Mouse (Mus musculus) neural tube, embryonic 13.5 days (tissue): ENCODE data around the gene Alpl. TPM values are rescaled to one million over a fixed set of nuclear protein-coding genes. Genes with fewer than 3 reads are reported as not detected.

ENCODE experiments used
- ATAC-seq: fragments of 200-750 bp; cut with Nextera tagmentation; 2 replicates; pipeline ENCODE4 v1.8.0; 2017; ENCODE audit warnings: low read depth, mild to moderate bottlenecking, moderate TSS enrichment, moderate library complexity
- H3K27ac ChIP-seq: fragments of 300-500 bp; sonication (generic); replicated peaks from 2 replicates; pipeline ENCODE4 v1.5.1; 2015; ENCODE audit warnings: moderate library complexity, mild to moderate bottlenecking, inconsistent platforms
- H3K27me3 ChIP-seq: fragments of 300-500 bp; sonication (generic); 2 replicates; pipeline ENCODE4 v1.6.1; 2015; ENCODE audit warnings: mild to moderate bottlenecking, inconsistent platforms
- H3K36me3 ChIP-seq: fragments of 300-500 bp; sonication (generic); 2 replicates; pipeline ENCODE4 v1.6.1; 2015; ENCODE audit warnings: mild to moderate bottlenecking, inconsistent platforms
- H3K4me1 ChIP-seq: fragments of 300-500 bp; sonication (generic); replicated peaks from 2 replicates; pipeline ENCODE4 v1.6.1; 2015; ENCODE audit warnings: inconsistent platforms
- H3K4me2 ChIP-seq: fragments of 300-500 bp; sonication (generic); 2 replicates; pipeline ENCODE4 v1.6.1; 2015; ENCODE audit warnings: inconsistent platforms, mild to moderate bottlenecking, moderate library complexity
- H3K4me3 ChIP-seq: fragments of 300-500 bp; sonication (generic); 2 replicates; pipeline ENCODE4 v1.5.1; 2015; ENCODE audit warnings: mild to moderate bottlenecking, inconsistent platforms
- H3K9ac ChIP-seq: fragments of 300-500 bp; sonication (generic); 2 replicates; pipeline ENCODE4 v1.6.1; 2015; ENCODE audit warnings: moderate library complexity, mild to moderate bottlenecking, inconsistent platforms
- H3K9me3 ChIP-seq: fragments of 300-500 bp; sonication (generic); 2 replicates; pipeline ENCODE4 v1.6.1; 2016; ENCODE audit warnings: inconsistent platforms
- WGBS: fragments of 180-500 bp; shearing (Covaris S2); methylation state at CpG from one replicate; pipeline ENCODE4 v1.1.7; 2015; 5-methylcytosine and 5-hydroxymethylcytosine counted together
- polyA plus RNA-seq: library from polyadenylated mRNA; unstranded; fragments of >200 nt; fragmentation: Nextera tagmentation; extraction: Ambion mirVana; gene quantifications from 2 replicates; pipeline ENCODE4 v1.2.1, GENCODE M21; 2015

The Alpl gene
- polyA plus RNA-seq, 1 experiment from 2014 or later: 7.7 TPM

- no peak overlapping the region for H3K9ac ChIP-seq
- no peak for ATAC-seq
- WGBS: 85% methylated on average over 9 of the region's 9 CpGs
- H3K4me1 ChIP-seq: peaks cover 10% of the 10 kb centered on the region
- H3K4me2 ChIP-seq: no peak overlapping the region
- no peak overlapping the region for H3K27ac ChIP-seq
- H3K9me3 ChIP-seq: no peaks in the 10 kb centered on the region
- H3K36me3 ChIP-seq: no peaks in the 10 kb centered on the region
- no peaks in the 10 kb centered on the region for H3K27me3 ChIP-seq
- no peak overlapping the region for H3K4me3 ChIP-seq
Observed at GRCm38 (mm10) chr4:137747091-137747490, 49.1 kb downstream of the Alpl start.

GRCm38 (mm10) chr4:137744433-137744918, 51.7 kb downstream of the Alpl start:
- H3K36me3 ChIP-seq: no peaks in the 10 kb centered on the region
- ATAC-seq: no peak
- H3K4me3 ChIP-seq: no peak overlapping the region
- no peak overlapping the region for H3K27ac ChIP-seq
- no peak overlapping the region for H3K4me2 ChIP-seq
- H3K9ac ChIP-seq: no peak overlapping the region
- H3K9me3 ChIP-seq: no peaks in the 10 kb centered on the region
- peaks cover 5% of the 10 kb centered on the region for H3K4me1 ChIP-seq
- H3K27me3 ChIP-seq: no peaks in the 10 kb centered on the region
- 62% methylated on average over 13 of the region's 13 CpGs for WGBS

- Histone ChIP-seq H3K27me3 (no peaks in the 10 kb centered on the region), H3K4me2 (no peak overlapping the region)
- 72% methylated on average over 7 of the region's 7 CpGs for WGBS
Observed at GRCm38 (mm10) chr4:137743791-137744190, 52.4 kb downstream of the Alpl start.

GRCm38 (mm10) chr4:137740350-137740749, 55.8 kb downstream of the Alpl start:
- Histone ChIP-seq H3K4me1 (peaks cover 18% of the 10 kb centered on the region), H3K9me3 (no peaks in the 10 kb centered on the region)
- 88% methylated on average over 7 of the region's 7 CpGs for WGBS

More at GRCm38 (mm10) chr4:137743791-137744190, 52.4 kb downstream of the Alpl start:
- H3K36me3 ChIP-seq: no peaks in the 10 kb centered on the region
- H3K27ac ChIP-seq: no peak overlapping the region
- H3K9me3 ChIP-seq: no peaks in the 10 kb centered on the region
- ATAC-seq: no peak
- no peak overlapping the region for H3K4me3 ChIP-seq
- peaks cover 6% of the 10 kb centered on the region for H3K4me1 ChIP-seq
- H3K9ac ChIP-seq: no peak overlapping the region

GRCm38 (mm10) chr4:137739151-137739923, 56.8 kb downstream of the Alpl start:
- H3K36me3 ChIP-seq: no peaks in the 10 kb centered on the region
- no peaks in the 10 kb centered on the region for H3K27me3 ChIP-seq
- H3K27ac ChIP-seq: no peak overlapping the region
- H3K9ac ChIP-seq: no peak overlapping the region
- peak; percentile 70 for ATAC-seq
- H3K9me3 ChIP-seq: no peaks in the 10 kb centered on the region
- H3K4me1 ChIP-seq: peaks cover 18% of the 10 kb centered on the region
- WGBS: 52% methylated on average over 9 of the region's 9 CpGs
- 0 out of 2 replicates have a peak overlapping the region, but pooled peaks have one; percentile 9 for H3K4me3 ChIP-seq
- H3K4me2 ChIP-seq: peak overlapping the region; percentile 47

More at GRCm38 (mm10) chr4:137740350-137740749, 55.8 kb downstream of the Alpl start:
- Histone ChIP-seq H3K36me3 (no peaks in the 10 kb centered on the region), H3K27me3 (no peaks in the 10 kb centered on the region), H3K27ac (no peak overlapping the region), H3K4me2 (no peak overlapping the region), H3K9ac (no peak overlapping the region), H3K4me3 (no peak overlapping the region)
- ATAC-seq: no peak

GRCm38 (mm10) chr4:137737760-137738159, 58.4 kb downstream of the Alpl start:
- no peak overlapping the region for H3K27ac ChIP-seq
- no peaks in the 10 kb centered on the region for H3K27me3 ChIP-seq
- ATAC-seq: no peak
- no peaks in the 10 kb centered on the region for H3K36me3 ChIP-seq
- H3K4me1 ChIP-seq: peaks cover 18% of the 10 kb centered on the region
- no peak overlapping the region for H3K9ac ChIP-seq
- H3K9me3 ChIP-seq: no peaks in the 10 kb centered on the region
- H3K4me2 ChIP-seq: no peak overlapping the region
- WGBS: 73% methylated on average over 3 of the region's 3 CpGs
- no peak overlapping the region for H3K4me3 ChIP-seq

GRCm38 (mm10) chr4:137736220-137736701, 59.9 kb downstream of the Alpl start:
- H3K4me2 ChIP-seq: no peak overlapping the region
- H3K36me3 ChIP-seq: no peaks in the 10 kb centered on the region
- H3K4me1 ChIP-seq: peaks cover 18% of the 10 kb centered on the region
- H3K9ac ChIP-seq: no peak overlapping the region
- 50% methylated on average over 11 of the region's 11 CpGs for WGBS
- H3K4me3 ChIP-seq: no peak overlapping the region
- no peaks in the 10 kb centered on the region for H3K27me3 ChIP-seq
- H3K27ac ChIP-seq: no peak overlapping the region
- H3K9me3 ChIP-seq: no peaks in the 10 kb centered on the region
- no peak for ATAC-seq

- Histone ChIP-seq H3K27ac (no peak overlapping the region), H3K36me3 (no peaks in the 10 kb centered on the region), H3K9me3 (no peaks in the 10 kb centered on the region), H3K4me2 (no peak overlapping the region), H3K9ac (no peak overlapping the region), H3K4me3 (no peak overlapping the region), H3K27me3 (peaks cover 10% of the 10 kb centered on the region), H3K4me1 (peaks cover 28% of the 10 kb centered on the region)
- 81% methylated on average over 5 of the region's 5 CpGs for WGBS
- ATAC-seq: no peak
Observed at GRCm38 (mm10) chr4:137733459-137733858, 62.7 kb downstream of the Alpl start.

- no peak overlapping the region for H3K27ac ChIP-seq
- H3K27me3 ChIP-seq: peaks cover 15% of the 10 kb centered on the region
- no peak overlapping the region for H3K4me2 ChIP-seq
- ATAC-seq: no peak
- no peaks in the 10 kb centered on the region for H3K36me3 ChIP-seq
- no peak overlapping the region for H3K9ac ChIP-seq
- no peak overlapping the region for H3K4me3 ChIP-seq
- H3K9me3 ChIP-seq: no peaks in the 10 kb centered on the region
- peaks cover 33% of the 10 kb centered on the region for H3K4me1 ChIP-seq
- 87% methylated on average over 3 of the region's 3 CpGs for WGBS
Observed at GRCm38 (mm10) chr4:137732962-137733361, 63.2 kb downstream of the Alpl start.

- Histone ChIP-seq H3K27me3 (peaks cover 21% of the 10 kb centered on the region), H3K4me1 (peaks cover 39% of the 10 kb centered on the region), H3K9me3 (no peaks in the 10 kb centered on the region), H3K27ac (no peak overlapping the region), H3K36me3 (no peaks in the 10 kb centered on the region), H3K4me3 (no peak overlapping the region), H3K4me2 (no peak overlapping the region), H3K9ac (no peak overlapping the region)
- no peak for ATAC-seq
- 79% methylated on average over 3 of the region's 3 CpGs for WGBS
Observed at GRCm38 (mm10) chr4:137732361-137732760, 63.8 kb downstream of the Alpl start.

GRCm38 (mm10) chr4:137731891-137732290, 64.3 kb downstream of the Alpl start:
- H3K27me3 ChIP-seq: peaks cover 21% of the 10 kb centered on the region
- no peak overlapping the region for H3K4me3 ChIP-seq
- H3K27ac ChIP-seq: no peak overlapping the region
- no peaks in the 10 kb centered on the region for H3K36me3 ChIP-seq
- H3K4me2 ChIP-seq: no peak overlapping the region
- H3K9me3 ChIP-seq: no peaks in the 10 kb centered on the region
- H3K4me1 ChIP-seq: peaks cover 44% of the 10 kb centered on the region
- no peak for ATAC-seq
- 76% methylated on average over 10 of the region's 10 CpGs for WGBS
- no peak overlapping the region for H3K9ac ChIP-seq

GRCm38 (mm10) chr4:137730757-137731156, 65.4 kb downstream of the Alpl start:
- peaks cover 38% of the 10 kb centered on the region for H3K4me1 ChIP-seq
- H3K9me3 ChIP-seq: no peaks in the 10 kb centered on the region
- WGBS: 84% methylated on average over 8 of the region's 8 CpGs
- ATAC-seq: no peak
- peaks cover 21% of the 10 kb centered on the region for H3K27me3 ChIP-seq
- H3K27ac ChIP-seq: no peak overlapping the region
- no peak overlapping the region for H3K4me3 ChIP-seq
- H3K4me2 ChIP-seq: no peak overlapping the region
- no peaks in the 10 kb centered on the region for H3K36me3 ChIP-seq
- no peak overlapping the region for H3K9ac ChIP-seq
